Mouse (Mus musculus) intestine, embryonic 14.5 days (tissue): ENCODE measurements around the gene Srrm3. TPM values are rescaled to one million over a fixed set of nuclear protein-coding genes. Genes with fewer than 3 reads are reported as not detected.

ENCODE experiments used
- ATAC-seq: fragments of 200-750 bp; cut with Nextera tagmentation; replicated peaks from 2 replicates; pipeline ENCODE4 v1.8.0; 2017; ENCODE audit warnings: low read depth, moderate number of reproducible peaks, moderate TSS enrichment, moderate library complexity; ENCODE audit not compliant: low FRiP score, low TSS enrichment
- DNase-seq: peaks from one replicate; pipeline ENCODE4 v3.0.0-alpha.2; 2018; ENCODE audit warnings: low spot score
- H3K27ac ChIP-seq: fragments of 300-500 bp; sonication (generic); 2 replicates; pipeline ENCODE4 v1.5.1; 2014; ENCODE audit warnings: low read depth, mild to moderate bottlenecking, control low read depth
- H3K27me3 ChIP-seq: fragments of 300-500 bp; sonication (generic); replicated peaks from 2 replicates; pipeline ENCODE4 v1.6.1; 2014; ENCODE audit warnings: low read length, control low read depth; ENCODE audit not compliant: control insufficient read depth, insufficient read depth
- H3K36me3 ChIP-seq: fragments of 300-500 bp; sonication (generic); 2 replicates; pipeline ENCODE4 v1.6.1; 2014; ENCODE audit warnings: low read length, control low read depth; ENCODE audit not compliant: control insufficient read depth, insufficient read depth
- H3K4me1 ChIP-seq: fragments of 300-500 bp; sonication (generic); replicated peaks from 2 replicates; pipeline ENCODE4 v1.6.1; 2014; ENCODE audit warnings: low read length, control low read depth, mixed read lengths; ENCODE audit not compliant: control insufficient read depth, insufficient read depth
- H3K4me2 ChIP-seq: fragments of 300-500 bp; sonication (generic); 2 replicates; pipeline ENCODE4 v1.6.1; 2014; ENCODE audit warnings: low read length
- H3K4me3 ChIP-seq: fragments of 300-500 bp; sonication (generic); 2 replicates; pipeline ENCODE4 v1.5.1; 2014; ENCODE audit warnings: low read depth, low read length, control low read depth, mixed read lengths
- H3K9ac ChIP-seq: fragments of 300-500 bp; sonication (generic); 2 replicates; pipeline ENCODE4 v1.6.1; 2014; ENCODE audit warnings: mild to moderate bottlenecking, low read length
- H3K9me3 ChIP-seq: fragments of 300-500 bp; sonication (generic); 2 replicates; pipeline ENCODE4 v1.6.1; 2016; ENCODE audit warnings: low read length, control low read depth; ENCODE audit not compliant: control insufficient read depth
- WGBS: fragments of 180-500 bp; shearing (Covaris S2); extraction: QIAGEN DNeasy Blood & Tissue Kit; methylation state at CpG from one replicate; pipeline ENCODE4 v1.1.7; 2014; 5-methylcytosine and 5-hydroxymethylcytosine counted together
- polyA plus RNA-seq: library from polyadenylated mRNA; unstranded; fragments of >200 nt; fragmentation: Nextera tagmentation; extraction: Ambion mirVana; gene quantifications from 2 replicates; pipeline ENCODE4 v1.2.1, GENCODE M21; 2014

The Srrm3 gene
- polyA plus RNA-seq, 1 experiment from 2014 or later, result 2.7 TPM

GRCm38 (mm10) chr5:135899833-135900232 lies 93.1 kb downstream of the Srrm3 start:
- no peak overlapping the region for H3K4me2 ChIP-seq
- H3K27ac ChIP-seq, result no peak overlapping the region
- no peaks in the 10 kb centered on the region for H3K4me1 ChIP-seq
- no peak for ATAC-seq
- WGBS, result 56% methylated on average over 4 of the region's 4 CpGs
- no peaks in the 10 kb centered on the region for H3K9me3 ChIP-seq
- H3K9ac ChIP-seq, result no peak overlapping the region
- peaks cover 4% of the 10 kb centered on the region; the same call in 1 of the 2 replicates for H3K36me3 ChIP-seq
- DNase-seq, result no peak
- H3K27me3 ChIP-seq, result no peaks in the 10 kb centered on the region
- H3K4me3 ChIP-seq, result no peak overlapping the region

DNA sequence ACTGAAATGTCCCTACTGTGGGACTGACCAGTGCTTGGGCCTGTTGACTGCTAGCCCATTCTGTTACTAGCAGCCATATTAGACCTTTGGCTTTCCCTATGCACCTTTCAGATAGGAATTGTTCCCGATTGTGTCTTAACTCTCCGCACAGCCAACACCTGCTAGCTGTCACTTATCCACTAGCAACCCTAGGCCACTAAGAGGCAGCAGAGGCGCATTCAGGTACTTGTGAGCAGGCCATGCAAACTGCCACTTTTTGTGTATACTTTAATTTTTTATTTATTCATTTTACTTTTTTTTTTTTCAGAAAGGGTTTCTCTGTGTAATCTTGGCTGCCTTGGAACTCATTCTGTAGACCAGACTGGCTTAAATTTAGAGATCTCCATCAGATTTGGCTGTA lies 94.0 kb downstream of the Srrm3 start:
- 67% methylated on average over 3 of the region's 3 CpGs for WGBS

GRCm38 (mm10) chr5:135901354-135902095 lies 94.8 kb downstream of the Srrm3 start:
- Histone ChIP-seq H3K4me2 (no peak overlapping the region), H3K9ac (no peak overlapping the region), H3K4me1 (no peaks in the 10 kb centered on the region), H3K36me3 (peaks cover 5% of the 10 kb centered on the region; the same call in 1 of the 2 replicates), H3K27me3 (no peaks in the 10 kb centered on the region), H3K27ac (no peak overlapping the region), H3K4me3 (no peak overlapping the region), H3K9me3 (no peaks in the 10 kb centered on the region)
- WGBS, result 62% methylated on average over 6 of the region's 6 CpGs
- ATAC-seq (no peak), DNase-seq (no peak)

More for the DNA sequence above, 94.0 kb downstream of the Srrm3 start:
- H3K4me1 ChIP-seq, result no peaks in the 10 kb centered on the region
- H3K27ac ChIP-seq, result no peak overlapping the region
- no peaks in the 10 kb centered on the region for H3K27me3 ChIP-seq
- H3K36me3 ChIP-seq, result peaks cover 4% of the 10 kb centered on the region; the same call in 1 of the 2 replicates
- H3K4me2 ChIP-seq, result no peak overlapping the region
- no peak for ATAC-seq
- no peaks in the 10 kb centered on the region for H3K9me3 ChIP-seq
- H3K4me3 ChIP-seq, result no peak overlapping the region
- no peak for DNase-seq
- H3K9ac ChIP-seq, result no peak overlapping the region

DNA sequence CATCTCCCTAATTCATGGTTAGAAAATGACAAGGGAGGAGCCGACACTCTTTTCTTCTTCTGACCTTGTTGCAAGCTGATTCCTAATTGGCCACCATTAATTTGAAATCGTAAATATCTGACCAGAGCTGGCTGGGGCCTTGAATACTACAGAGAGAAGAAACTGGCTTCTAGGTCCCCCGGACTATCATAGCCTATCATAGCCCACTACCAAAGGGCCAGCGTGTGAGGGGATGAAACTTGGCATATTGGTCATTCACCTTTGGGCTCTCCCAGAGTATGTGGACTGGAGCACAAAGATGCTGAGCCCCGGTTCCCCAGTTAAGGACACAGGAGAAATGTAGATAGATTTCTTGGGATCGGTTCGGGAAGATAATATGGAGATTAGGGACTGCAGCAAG lies 96.4 kb downstream of the Srrm3 start:
- WGBS, result 27% methylated on average over 7 of the region's 7 CpGs
- no peak for DNase-seq
- H3K36me3 ChIP-seq, result peaks cover 18% of the 10 kb centered on the region
- no peaks in the 10 kb centered on the region for H3K27me3 ChIP-seq
- H3K4me1 ChIP-seq, result no peaks in the 10 kb centered on the region
- peak overlapping the region; percentile 43 for H3K4me3 ChIP-seq
- H3K9ac ChIP-seq, result peak overlapping the region; percentile 46
- peak overlapping the region; percentile 78 for H3K4me2 ChIP-seq
- no peak overlapping the region for H3K27ac ChIP-seq
- H3K9me3 ChIP-seq, result no peaks in the 10 kb centered on the region
- ATAC-seq, result no peak

- no peak overlapping the region for H3K27ac ChIP-seq
These were observed 97.0 kb downstream of the Srrm3 start for GRCm38 (mm10) chr5:135903551-135904151.

DNA sequence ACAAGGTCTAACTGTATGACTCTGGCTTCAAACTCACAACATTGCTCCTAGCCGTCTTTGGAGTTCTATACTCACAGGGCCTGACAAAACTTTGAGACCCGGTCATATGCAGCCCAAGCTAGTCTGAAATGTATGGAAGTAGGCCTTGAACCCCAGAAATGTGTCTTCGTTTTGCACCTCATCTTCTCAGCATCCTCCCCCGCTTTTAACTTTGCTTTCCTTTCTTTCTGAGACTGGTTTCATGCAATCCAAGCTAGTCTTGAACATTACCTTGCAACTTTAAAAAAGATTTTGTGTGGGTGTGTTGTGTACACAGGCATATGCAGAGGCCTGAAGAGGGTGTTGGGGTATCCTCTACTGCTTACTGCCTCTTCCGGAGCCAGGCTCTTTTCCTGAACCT lies 97.6 kb downstream of the Srrm3 start:
- Histone ChIP-seq H3K9ac (peak overlapping the region; percentile 46; the same call in 1 of the 2 replicates), H3K27me3 (no peaks in the 10 kb centered on the region), H3K4me3 (peak overlapping the region; percentile 43; the same call in 1 of the 2 replicates), H3K4me1 (no peaks in the 10 kb centered on the region), H3K27ac (no peak overlapping the region), H3K9me3 (no peaks in the 10 kb centered on the region), H3K36me3 (peaks cover 30% of the 10 kb centered on the region), H3K4me2 (peak overlapping the region; percentile 78)
- 65% methylated on average over 5 of the region's 5 CpGs for WGBS
- ATAC-seq (no peak), DNase-seq (no peak)

More at GRCm38 (mm10) chr5:135903551-135904151, 97.0 kb downstream of the Srrm3 start:
- Histone ChIP-seq H3K36me3 (peaks cover 24% of the 10 kb centered on the region), H3K4me2 (peak overlapping the region; percentile 78), H3K4me1 (no peaks in the 10 kb centered on the region), H3K4me3 (peak overlapping the region; percentile 43), H3K9ac (peak overlapping the region; percentile 46), H3K9me3 (no peaks in the 10 kb centered on the region), H3K27me3 (no peaks in the 10 kb centered on the region)
- under 1% methylated on average over 30 of the region's 30 CpGs for WGBS
- peak; percentile 96 for ATAC-seq
- peak; percentile 99 for DNase-seq

DNA sequence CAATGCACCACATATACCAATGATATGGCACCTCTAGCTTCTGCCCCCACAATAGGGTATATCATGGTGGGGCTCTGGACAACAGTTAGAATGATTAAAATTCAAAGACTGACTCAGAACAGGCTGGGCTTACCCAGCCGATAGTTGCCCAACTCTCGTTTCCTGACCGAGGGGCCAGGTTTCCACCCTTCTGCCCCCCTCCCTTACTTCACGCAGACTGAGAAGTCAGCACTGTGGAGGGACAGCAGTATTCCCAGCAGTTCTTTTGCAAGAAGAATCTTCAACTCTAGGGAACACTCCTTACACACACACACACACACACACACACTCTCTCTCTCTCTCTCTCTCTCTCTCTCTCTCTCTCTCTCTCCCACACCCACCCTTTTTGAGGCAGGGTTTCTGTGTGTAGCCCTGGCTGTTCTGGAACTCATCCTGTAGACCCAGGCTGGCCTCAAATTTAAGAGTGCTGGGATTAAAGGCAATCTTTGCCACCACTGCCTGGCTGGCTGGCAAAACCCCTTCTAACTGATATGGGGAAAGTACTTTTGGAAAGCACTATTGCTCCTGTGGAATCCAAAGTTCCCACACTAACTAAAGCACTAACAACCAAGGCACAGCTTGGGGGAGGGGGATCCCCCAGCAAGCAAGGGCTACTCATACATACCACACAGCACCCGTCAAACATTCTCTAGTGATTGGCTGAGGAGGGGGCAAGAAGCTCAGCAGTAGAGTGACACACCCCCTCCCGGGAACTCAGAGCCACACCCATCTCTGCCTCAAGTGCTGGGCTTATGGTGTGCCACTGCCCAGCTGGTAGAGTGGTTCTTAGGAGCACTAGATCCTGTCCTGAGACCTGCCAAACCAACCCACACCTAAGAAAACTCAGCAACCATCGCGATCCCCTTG lies 98.9 kb downstream of the Srrm3 start:
- peaks cover 43% of the 10 kb centered on the region for H3K36me3 ChIP-seq
- no peak for ATAC-seq
- no peak overlapping the region for H3K27ac ChIP-seq
- 57% methylated on average over 8 of the region's 8 CpGs for WGBS
- no peak overlapping the region for H3K9ac ChIP-seq
- DNase-seq, result no peak
- H3K4me3 ChIP-seq, result no peak overlapping the region
- H3K9me3 ChIP-seq, result no peaks in the 10 kb centered on the region
- no peaks in the 10 kb centered on the region for H3K4me1 ChIP-seq
- H3K27me3 ChIP-seq, result no peaks in the 10 kb centered on the region
- no peak overlapping the region for H3K4me2 ChIP-seq

DNA sequence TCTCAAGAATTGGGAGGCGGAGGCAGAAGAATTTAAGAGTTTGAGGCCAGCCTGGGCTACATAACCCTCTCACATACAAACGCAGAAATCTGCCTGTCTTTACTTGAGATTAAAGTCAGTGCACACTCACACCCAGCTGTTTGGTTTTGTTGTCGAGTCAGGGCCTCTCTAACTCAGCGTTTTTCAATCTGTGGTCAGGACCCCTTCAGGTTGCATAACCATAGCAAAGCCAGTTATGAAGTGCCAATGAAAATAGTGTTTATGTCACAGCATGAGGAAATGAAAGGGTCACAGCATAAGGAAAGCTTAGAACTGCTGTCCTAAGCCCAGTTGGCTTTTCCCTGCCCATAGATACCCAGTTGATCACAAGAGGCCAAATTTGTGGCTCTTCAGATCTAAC lies 100.2 kb downstream of the Srrm3 start:
- no peaks in the 10 kb centered on the region for H3K4me1 ChIP-seq
- no peaks in the 10 kb centered on the region for H3K9me3 ChIP-seq
- 87% methylated on average over 4 of the region's 4 CpGs for WGBS
- H3K4me2 ChIP-seq, result no peak overlapping the region
- ATAC-seq (no peak), DNase-seq (no peak)
- H3K36me3 ChIP-seq, result peaks cover 55% of the 10 kb centered on the region
- H3K27me3 ChIP-seq, result no peaks in the 10 kb centered on the region
- H3K9ac ChIP-seq, result no peak overlapping the region
- H3K4me3 ChIP-seq, result no peak overlapping the region
- H3K27ac ChIP-seq, result no peak overlapping the region
